Mouse (Mus musculus) liver, adult (tissue): ENCODE results near the gene Scamp2.

Experiments used
- GATA4 ChIP-seq: IDR thresholded peaks from 2 replicates; pipeline ENCODE4 v1.6.1; 2014; ENCODE audit warnings: mild to moderate bottlenecking, low read length; ENCODE audit not compliant: insufficient replicate concordance

Gene Scamp2

GRCm38 (mm10) chr9:57564609-57565008, 3.9 kb downstream of the Scamp2 start:
- TF ChIP-seq GATA4: no peak

- TF ChIP-seq GATA4: no peak
These were observed 5.0 kb downstream of the Scamp2 start for GRCm38 (mm10) chr9:57565741-57566221.

DNA sequence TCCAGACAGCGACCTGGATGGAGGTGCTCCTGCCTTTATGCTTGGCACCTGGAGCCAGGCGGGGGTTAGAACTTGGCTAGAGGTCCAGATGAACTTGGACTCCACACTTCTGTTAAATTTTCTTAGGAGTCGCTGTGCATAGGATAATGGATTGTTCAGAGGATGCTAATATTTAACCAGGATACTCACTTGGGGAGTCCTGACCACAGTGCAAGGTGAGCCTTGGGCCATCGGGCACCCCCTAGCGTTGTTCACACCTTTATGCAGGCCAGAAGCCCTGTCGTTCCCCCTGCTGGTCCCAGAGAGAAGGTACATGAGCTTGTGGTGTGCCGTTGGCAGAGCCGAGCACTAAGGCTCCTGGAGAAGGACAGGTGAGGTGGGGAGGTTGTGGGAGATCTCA, 6.1 kb downstream of the Scamp2 start:
- TF ChIP-seq GATA4: no peak

GRCm38 (mm10) chr9:57568500-57568899, 7.8 kb downstream of the Scamp2 start:
- no peak for TF ChIP-seq GATA4

DNA sequence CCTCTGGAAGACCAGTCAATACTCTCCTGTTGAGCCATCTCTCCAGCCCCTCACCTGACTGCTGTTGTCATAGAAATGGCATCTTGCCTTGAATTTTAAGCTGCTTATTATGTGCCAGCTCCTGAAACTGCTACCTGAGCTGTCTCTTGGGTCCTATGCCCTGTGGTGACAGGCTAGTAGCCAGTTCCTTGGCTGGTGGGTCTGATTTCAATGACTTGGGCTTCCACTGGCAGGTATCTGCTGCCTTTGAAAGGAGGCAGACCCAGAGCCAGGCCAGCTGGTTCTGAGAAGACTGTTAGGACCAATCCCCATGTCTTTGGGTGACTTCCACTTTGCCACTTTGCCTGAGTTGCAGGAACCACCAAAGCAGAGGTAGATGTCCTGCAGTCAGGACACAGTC, 13.7 kb downstream of the Scamp2 start:
- TF ChIP-seq GATA4: no peak

- TF ChIP-seq GATA4: no peak
These were observed 14.8 kb downstream of the Scamp2 start for GRCm38 (mm10) chr9:57575577-57575976.

DNA sequence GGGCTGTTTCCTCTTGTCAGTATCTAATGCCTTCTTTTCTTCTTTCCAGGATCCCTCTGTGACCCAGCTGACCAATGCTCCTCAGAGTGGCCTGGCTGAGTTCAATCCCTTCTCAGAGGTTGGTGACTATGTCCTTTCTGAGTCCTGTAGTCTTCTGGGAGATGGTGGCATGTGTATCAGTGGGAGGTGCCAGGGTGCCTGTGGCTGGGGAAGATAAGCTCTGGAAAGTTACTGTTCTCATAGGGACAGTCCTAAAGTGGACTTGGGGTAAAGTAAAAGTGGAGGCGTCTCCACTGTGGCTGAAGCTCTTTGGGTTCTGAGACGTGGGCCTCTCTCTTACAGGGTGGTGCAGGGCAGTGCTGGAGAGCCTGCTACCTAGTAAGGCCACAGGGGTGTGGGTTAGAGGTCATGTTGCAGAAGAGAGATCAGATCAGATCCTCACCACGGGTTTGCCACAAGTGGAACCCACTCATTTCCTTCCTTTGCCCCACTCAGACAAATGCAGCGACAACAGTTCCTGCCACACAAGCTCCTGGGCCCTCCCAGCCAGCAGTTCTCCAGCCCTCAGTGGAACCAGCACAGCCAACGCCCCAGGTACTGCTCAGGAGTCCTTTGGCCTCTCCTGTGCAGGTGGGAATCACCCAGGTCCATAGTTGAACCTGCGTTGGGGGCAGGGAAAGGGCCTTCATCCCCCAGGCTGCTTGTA, 16.6 kb downstream of the Scamp2 start:
- TF ChIP-seq GATA4: no peak

GRCm38 (mm10) chr9:57584991-57585390, 24.2 kb downstream of the Scamp2 start:
- no peak for TF ChIP-seq GATA4

- TF ChIP-seq GATA4: no peak
These were observed 28.7 kb downstream of the Scamp2 start, which contains the start of gene Ulk3 for GRCm38 (mm10) chr9:57589224-57590126. Gene Ulk3 (plus strand): TSS chr9:57589452.

DNA sequence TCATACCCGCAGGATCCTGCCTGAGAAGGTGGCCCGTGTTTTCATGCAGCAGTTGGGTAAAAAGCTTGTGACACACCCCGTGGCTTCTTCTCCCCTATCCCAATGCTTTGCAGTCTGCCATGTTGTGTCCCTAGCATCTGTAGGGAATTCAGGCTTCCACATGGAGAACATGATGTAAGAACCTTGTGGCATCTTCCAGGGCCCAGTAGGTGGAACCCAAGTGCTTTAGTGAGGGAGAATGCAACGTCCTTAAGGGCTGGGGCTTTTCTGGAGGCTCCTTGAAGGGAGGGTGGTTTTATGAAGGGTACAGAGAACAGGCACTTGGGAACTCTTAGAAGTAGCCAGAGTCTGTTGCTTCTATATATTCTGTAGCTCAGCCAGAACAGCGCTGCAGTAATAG, 30.0 kb downstream of the Scamp2 start:
- TF ChIP-seq GATA4: no peak

- TF ChIP-seq GATA4: no peak
These were observed 32.9 kb downstream of the Scamp2 start for GRCm38 (mm10) chr9:57593454-57594173.

DNA sequence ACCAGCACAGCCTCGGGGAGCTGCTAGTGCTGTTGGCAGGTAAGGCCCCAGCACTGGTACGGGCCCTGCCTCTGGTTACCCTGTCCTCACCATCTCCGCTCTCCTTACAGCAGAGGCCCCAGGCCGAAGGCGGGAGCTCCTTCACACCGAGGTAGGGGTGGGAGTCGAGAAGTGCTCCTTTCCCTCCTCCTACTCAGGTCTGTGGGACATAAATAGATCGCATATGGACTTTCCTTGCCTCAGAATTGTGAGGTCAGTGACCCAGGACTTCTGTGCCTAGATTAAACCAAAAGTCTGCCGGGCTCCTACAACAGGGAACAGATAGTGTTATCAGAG, 33.4 kb downstream of the Scamp2 start:
- TF ChIP-seq GATA4: no peak

- TF ChIP-seq GATA4: no peak
These were observed 36.5 kb downstream of the Scamp2 start for GRCm38 (mm10) chr9:57597265-57597664.

DNA sequence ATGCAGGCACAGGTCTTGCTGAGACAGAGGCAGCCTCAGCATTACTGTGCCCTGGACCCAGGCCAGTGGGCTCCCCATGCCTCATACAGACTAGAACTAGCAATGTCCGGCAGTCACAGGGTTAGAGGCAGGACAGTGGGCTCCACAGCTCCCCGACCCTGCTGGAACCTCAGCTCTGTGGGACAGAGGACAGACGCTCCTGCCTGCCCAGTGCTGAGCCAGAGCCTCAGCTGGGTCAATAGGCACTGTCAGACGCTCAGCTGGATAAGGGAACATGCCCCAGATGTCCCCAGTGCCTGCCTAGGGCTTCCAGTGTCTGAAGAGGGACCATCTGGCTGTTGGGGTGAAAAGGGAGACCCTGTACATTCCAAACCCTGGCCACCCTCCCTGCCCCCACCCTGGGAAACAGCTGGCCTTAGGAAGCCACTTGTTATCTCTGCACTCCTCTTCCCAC, 37.2 kb downstream of the Scamp2 start:
- TF ChIP-seq GATA4: peak; percentile 13; the same call in 1 of the 2 replicates

GRCm38 (mm10) chr9:57598851-57599563, 38.3 kb downstream of the Scamp2 start:
- no peak for TF ChIP-seq GATA4

DNA sequence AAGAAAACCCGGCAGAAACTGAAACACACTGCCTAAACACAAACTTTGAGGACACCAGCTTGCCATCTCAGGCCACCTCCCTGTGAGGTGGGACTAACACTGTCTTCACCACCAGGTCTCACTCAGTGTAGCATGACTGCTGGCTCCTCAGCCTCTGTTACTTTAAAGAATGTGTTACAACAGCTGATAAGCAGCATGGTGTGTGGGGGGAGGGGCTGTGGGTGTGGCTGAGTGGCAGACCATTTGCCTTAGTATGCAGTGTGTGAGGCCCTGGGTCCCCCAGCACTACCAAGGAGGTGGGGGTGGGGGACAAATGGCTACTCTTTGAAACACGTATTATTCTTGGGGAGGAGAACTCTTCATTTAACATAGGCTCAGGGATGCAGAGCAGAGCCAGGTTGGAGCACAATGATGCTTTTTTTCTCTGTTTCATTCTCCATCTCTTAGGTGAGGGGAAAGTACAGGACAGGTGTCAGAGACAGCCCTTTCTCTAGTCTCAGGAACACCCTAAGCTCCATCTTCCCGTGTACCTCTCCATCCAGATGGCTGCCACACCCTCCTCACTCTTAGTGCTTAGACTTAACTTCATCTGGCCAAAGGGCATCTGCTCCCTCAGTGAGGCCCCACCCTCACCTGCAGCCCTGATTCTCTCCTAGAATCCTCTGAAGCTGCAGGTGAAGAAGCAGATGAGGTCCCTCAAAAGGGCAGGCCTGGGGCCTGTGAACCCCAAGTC, 40.0 kb downstream of the Scamp2 start:
- no peak for TF ChIP-seq GATA4
